Mouse (Mus musculus) Patski (cell line): Measurements from ENCODE around the gene Sec11a. TPM values are rescaled to one million over a fixed set of nuclear protein-coding genes. Genes with fewer than 3 reads are reported as not detected.
A peak's percentile ranks its signal among the peaks of the same experiment; 100 is the strongest.

Source experiments
- ATAC-seq: fragments of 100-300 bp; one replicate; pipeline ENCODE4 v1.8.0; 2021
- CTCF ChIA-PET: fragments of 350-600 bp; sonication (Branson Sonifier 250); formaldehyde crosslinking; loops from one replicate; lab custom pipeline; 2022; ENCODE audit warnings: inconsistent platforms; lab: Charles Lee
- POLR2A ChIA-PET: fragments of 350-600 bp; sonication (Branson Sonifier 250); formaldehyde crosslinking; loops from one replicate; lab custom pipeline; 2022; ENCODE audit warnings: antibody characterized with exemption, inconsistent platforms; lab: Charles Lee
- DNase-seq: peaks from one replicate; pipeline ENCODE4 v3.0.0-alpha.2; 2011; ENCODE audit warnings: low read depth, low spot score
- H3K27me3 ChIP-seq: fragments of 371-371 bp; one replicate; pipeline ENCODE4 v1.5.1; 2021
- CTCF ChIP-seq: fragments of 100-300 bp; IDR thresholded peaks from one replicate; pipeline ENCODE4 v1.5.1; 2021
- in situ Hi-C: fragments of 300-500 bp; cut with MboI; formaldehyde crosslinking; loops from 3 replicates; pipeline ENCODE4 v1.11.1; 2018; ENCODE audit warnings: low pct_unique_long_range_greater_than_20kb, mixed read lengths
- polyA plus RNA-seq: library from polyadenylated mRNA; unstranded; gene quantifications from one replicate; pipeline ENCODE4 v1.2.3, GENCODE M21; 2021

Gene Sec11a
- polyA plus RNA-seq = 169 TPM

DNA sequence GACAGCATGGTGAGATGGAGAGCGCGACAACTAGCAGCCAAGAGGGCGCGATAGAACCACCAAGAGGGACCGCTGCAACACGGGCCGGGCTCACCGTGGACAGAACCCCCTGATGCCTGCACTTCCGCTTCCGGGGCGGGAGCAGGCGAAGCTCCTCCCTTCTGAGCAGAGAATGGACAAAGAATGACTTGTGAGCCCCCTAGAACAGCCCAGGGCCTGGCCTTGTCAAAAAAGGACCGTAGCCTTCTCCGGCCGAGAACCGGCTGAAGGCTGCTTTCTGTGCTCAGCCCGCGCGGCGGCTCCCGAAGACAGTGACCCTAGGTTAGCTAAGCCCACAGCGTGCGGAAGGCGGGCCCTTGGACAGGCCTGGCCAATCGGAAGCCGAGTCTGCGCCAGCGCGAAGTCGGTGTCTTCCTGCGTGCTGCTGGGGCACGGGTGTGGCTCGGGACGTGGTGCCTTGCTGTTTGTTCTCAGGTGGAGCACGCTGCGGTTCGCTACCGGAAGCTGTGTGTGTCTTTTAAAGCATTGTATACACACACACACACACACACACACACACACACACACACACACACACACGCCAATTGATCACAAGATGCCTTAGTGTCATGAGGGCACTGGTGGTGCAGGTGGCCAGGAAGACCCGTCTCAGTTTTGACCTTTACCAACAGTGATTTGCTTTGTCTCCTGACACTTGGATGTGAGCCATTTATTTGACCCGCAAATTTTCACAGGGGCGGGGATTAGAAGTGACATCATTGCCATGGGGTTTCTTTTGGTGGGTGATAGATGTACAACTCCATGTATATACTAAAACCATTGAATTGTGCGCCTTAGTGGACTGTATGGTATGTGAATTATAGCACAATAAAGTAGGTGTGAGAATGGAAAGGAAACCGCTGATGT, at the start of gene Sec11a:
TSS of gene Sec11a (minus strand) at position 336 of the 906 bp plus-strand sequence.
- DNase-seq (peak; percentile 59), ATAC-seq (peak; percentile 94)
- no peaks in the 10 kb centered on the region for H3K27me3 ChIP-seq
- no peak for TF ChIP-seq CTCF
- ChIA-PET POLR2A (interaction anchor here (0.7 kb wide), 1 partner anchor 396 kb away, joined by 3 read pairs; no protein-coding TSS in a partner anchor), CTCF (interaction anchor here (1.1 to 1.3 kb wide), 2 partner anchors 12 to 35 kb away, joined by 3 to 4 read pairs; no protein-coding TSS in a partner anchor)
- in situ Hi-C loops = no loop called here

DNA sequence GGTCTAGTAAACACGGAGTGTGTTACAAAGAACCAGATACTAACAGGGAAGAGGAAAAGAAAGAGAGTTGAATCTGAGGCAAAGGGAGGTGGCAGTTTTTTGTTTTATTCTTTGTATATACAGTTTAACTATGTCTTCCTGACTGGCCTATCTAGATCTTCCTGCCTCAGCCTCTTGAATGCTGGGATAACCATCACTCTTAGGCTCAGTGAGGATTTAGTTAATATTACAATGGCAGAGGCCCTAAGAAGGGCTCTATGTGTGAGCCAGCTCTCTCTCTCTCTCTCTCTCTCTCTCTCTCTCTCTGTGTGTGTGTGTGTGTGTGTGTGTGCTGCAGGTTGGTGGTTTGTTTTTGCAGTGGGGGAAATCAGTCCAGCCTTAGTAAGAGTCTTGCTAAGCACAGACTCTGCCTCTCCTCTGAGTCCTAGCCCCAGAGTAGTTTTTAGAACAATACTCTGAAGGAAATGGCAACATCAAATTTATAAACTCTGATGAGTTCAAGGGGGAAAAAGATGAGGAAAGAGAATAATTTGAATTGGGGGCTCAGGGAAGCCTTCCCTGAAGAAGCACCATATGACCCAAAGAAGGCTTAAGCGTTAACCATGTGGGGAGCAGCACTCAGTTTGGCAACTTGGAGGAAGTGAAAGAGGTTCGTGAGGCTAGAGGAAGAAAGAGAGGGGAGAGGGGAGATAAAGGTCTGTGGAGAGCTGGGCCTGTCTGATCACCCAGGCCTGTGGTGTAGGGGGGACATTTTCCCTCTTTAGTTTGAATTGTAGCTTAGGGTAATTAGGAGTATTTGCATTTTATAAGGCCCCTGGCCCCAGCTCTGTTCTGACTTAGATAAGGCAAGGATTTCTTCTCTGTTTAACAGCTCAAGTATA, 47.9 kb upstream of the Sec11a start:
- ATAC-seq (no peak), DNase-seq (no peak)
- no peaks in the 10 kb centered on the region for H3K27me3 ChIP-seq
- in situ Hi-C loops = no loop called here
- ChIA-PET POLR2A (interaction anchor here (0.6 to 0.7 kb wide), 4 partner anchors 35 to 293 kb away, joined by 4 to 7 read pairs (median 4); no protein-coding TSS in a partner anchor), CTCF (interaction anchor here (2.0 kb wide), 1 partner anchor 14 kb away, joined by 7 read pairs; no protein-coding TSS in a partner anchor)
- no peak for TF ChIP-seq CTCF

DNA sequence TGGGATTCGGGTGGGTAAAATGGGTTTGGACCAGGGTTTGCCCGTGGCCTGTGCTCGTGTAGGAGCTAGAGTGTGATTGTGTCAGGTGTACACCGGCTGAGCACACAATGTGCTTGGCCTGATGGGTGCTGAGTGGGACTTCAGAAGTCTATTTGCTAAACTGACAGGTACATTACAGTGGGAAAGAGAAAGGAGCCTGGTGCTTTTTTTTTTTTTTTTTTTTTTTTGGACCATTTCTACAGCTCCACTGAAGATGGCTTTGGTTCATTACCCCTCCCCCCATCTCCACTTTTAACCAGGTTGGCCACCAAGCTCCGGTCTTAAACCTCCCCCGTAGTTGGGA, 47.1 kb upstream of the Sec11a start:
- no peak for DNase-seq
- no peak for ATAC-seq
- no peaks in the 10 kb centered on the region for H3K27me3 ChIP-seq
- ChIA-PET POLR2A (interaction anchor here (0.6 to 1.0 kb wide), 5 partner anchors 9 to 292 kb away, joined by 3 to 7 read pairs (median 4); no protein-coding TSS in a partner anchor), CTCF (no interaction called here)
- no peak for TF ChIP-seq CTCF
- in situ Hi-C loops = no loop called here

DNA sequence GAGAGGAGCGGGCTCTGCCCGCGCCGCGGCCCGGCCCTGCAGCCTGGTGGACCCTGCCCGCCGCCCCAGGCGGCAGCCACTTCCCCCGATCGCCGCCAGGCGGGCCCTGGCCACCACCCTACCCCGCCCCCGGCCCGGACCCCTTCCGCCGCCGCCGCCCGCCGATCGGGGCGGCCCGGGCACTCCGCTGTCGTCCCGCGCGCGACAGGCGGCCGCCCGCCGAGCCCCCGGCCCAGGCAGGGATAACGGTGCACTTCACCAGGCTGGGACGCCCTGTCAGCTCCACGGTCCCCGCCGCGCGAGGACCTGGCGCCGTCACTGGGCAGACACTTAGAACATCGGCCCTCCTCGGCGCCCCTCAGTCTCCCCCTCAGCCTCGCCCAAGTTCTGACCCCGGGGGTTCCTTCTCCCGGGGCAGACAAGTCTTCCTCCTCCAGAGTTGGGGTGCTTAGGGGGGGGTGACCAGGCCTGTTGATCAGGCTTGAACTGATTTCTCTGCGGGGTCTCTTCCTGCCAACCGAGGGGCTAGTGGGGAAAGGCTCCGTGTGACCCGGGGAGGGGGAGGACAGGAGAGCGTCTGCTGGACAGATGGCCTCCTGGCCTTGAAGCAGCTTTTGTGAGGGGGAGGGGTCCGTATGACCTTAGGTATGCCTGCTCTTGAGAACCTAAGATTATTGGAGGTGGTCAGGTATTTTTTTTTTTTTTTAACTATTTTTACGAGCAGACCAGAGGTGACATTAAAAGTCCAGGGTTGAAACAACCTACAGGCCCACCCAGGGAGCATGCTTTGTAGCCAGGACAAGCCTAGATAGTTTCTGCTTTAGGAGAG, 46.5 kb upstream of the Sec11a start:
- TF ChIP-seq CTCF = peak; percentile 73
- no peaks in the 10 kb centered on the region for H3K27me3 ChIP-seq
- in situ Hi-C loops = no loop called here
- CTCF ChIA-PET = no interaction called here
- no peak for DNase-seq
- peak; percentile 73 for ATAC-seq
- POLR2A ChIA-PET = interaction anchor here (0.7 to 2.0 kb wide), 5 partner anchors 8 to 41 kb away, joined by 3 to 5 read pairs (median 3); no protein-coding TSS in a partner anchor

DNA sequence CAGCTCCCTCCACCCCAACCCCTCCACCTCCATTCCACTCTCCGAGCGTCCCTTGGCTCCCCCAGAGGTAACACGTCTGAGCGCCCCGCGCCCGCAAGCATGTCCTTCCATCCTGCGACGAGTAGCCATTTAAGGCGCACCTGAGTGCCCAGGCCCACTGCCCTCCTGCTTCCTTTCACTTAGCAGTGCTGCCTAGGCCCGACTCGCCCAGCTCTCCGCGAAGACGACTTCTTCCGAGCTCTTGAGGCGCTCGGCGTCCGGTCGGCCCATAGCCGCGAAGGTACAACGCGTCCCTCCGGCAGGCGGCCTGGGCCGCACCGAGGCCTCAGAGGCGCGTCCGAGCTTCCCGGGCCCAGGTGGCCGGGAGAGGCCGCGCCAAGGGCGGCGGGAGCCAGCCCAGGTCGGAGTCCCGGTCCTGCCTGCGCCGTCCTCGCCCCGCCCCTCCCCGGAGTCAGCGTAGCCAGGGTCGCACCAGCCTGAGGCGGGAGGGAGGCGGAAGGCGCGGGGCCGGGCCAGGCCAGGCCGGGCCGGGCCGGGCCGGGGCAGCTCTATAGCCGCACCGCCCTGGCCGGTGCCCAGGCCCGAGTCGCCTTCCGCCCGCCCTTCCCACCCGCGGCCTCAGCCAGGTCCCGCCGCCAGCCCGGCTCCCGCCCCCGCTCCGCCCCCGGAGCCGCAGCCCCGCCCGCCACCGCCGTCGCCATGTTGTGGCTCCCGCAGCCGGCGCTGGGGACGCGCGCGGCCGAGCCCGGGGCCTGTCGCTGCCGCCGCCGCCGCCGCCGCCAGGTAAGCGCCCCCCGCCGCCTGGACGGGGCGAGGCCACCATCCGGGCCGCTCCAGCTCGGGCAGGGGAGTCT, 45.6 kb upstream of the Sec11a start, which contains the start of gene Zfp592:
TSS of gene Zfp592 (plus strand) at position 702 of the 854 bp plus-strand sequence.
- ATAC-seq (peak; percentile 80), DNase-seq (no peak)

DNA sequence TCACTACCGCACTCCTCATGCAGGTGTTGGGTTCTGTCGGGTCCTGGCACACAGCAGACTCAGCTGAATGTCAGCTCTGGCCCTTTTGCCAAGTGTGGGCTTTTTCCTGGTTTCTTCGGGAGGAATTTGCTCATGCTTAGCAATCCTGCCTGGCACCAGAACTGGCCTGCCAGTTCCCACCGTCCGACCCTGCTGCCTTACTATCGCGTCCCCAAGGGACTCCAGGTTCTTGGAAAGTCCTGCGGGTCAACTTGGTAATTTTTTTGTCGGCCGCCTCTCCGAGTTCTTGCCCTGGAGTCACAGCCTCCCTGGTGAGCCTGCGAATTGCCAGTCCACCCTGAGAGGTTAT, 45.0 kb upstream of the Sec11a start:
- TF ChIP-seq CTCF = no peak
- ATAC-seq (peak; percentile 4), DNase-seq (no peak)

More for the DNA sequence above, 45.6 kb upstream of the Sec11a start, which contains the start of gene Zfp592:
- no peaks in the 10 kb centered on the region for H3K27me3 ChIP-seq
- no peak for TF ChIP-seq CTCF
- ChIA-PET POLR2A (interaction anchor here (0.8 to 2.0 kb wide), 2 partner anchors 9 to 36 kb away, joined by 3 to 5 read pairs; no protein-coding TSS in a partner anchor), CTCF (interaction anchor here (0.9 to 1.5 kb wide), 3 partner anchors 17 to 128 kb away, joined by 3 read pairs; no protein-coding TSS in a partner anchor)
- in situ Hi-C loops = no loop called here

DNA sequence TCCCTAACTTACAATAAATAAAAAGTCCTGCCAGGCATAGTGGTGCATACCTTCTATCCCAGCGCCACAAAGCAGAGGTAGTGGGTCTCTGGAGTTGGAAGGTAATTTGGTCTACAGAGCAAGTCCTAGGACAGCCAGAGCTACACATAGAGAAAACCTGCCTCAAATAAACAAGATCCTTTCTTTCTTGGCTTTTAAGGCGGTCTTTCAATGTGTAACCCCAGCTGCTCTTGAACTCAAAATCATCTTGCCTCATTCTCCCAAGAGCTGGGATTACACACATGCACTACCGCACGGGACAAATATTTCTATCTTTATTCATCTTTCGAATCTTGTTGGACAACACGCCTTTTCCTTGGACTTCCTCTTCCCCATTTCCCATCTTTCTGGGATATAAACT, 44.5 kb upstream of the Sec11a start:
- no peak for TF ChIP-seq CTCF
- ChIA-PET CTCF (interaction anchor here (0.9 to 1.5 kb wide), 4 partner anchors 16 to 130 kb away, joined by 3 read pairs; no protein-coding TSS in a partner anchor), POLR2A (interaction anchor here (0.6 to 2.0 kb wide), 2 partner anchors 10 to 26 kb away, joined by 4 to 5 read pairs; no protein-coding TSS in a partner anchor)
- in situ Hi-C loops = no loop called here
- H3K27me3 ChIP-seq = no peaks in the 10 kb centered on the region
- ATAC-seq (no peak), DNase-seq (no peak)

More for the DNA sequence above, 45.0 kb upstream of the Sec11a start:
- POLR2A ChIA-PET = interaction anchor here (0.8 to 2.0 kb wide), 2 partner anchors 10 to 36 kb away, joined by 3 to 5 read pairs; no protein-coding TSS in a partner anchor
- H3K27me3 ChIP-seq = no peaks in the 10 kb centered on the region
- in situ Hi-C loops = no loop called here
- CTCF ChIA-PET = interaction anchor here (0.9 to 1.5 kb wide), 3 partner anchors 17 to 129 kb away, joined by 3 read pairs; no protein-coding TSS in a partner anchor

DNA sequence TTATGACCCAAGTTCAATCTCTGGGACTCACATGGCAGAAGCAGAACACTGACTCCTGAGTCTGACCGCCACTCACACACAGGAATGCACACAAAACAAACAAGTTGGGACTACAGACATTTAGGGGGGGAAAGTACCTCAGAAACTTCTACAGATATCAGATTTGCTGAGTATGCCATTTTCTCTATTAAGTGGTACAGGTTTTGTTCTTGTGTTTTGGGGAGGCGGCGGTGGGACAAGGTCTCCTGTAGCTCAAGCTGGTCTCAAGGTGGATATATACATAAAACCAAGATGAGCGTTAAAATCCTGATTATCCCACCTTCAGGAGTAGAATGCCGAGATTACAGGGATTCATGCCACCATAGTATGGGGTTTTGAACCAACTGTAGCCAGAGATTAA, 44.0 kb upstream of the Sec11a start:
- ChIA-PET POLR2A (interaction anchor here (0.6 kb wide), 1 partner anchor 25 kb away, joined by 4 read pairs; no protein-coding TSS in a partner anchor), CTCF (interaction anchor here (1.3 to 1.5 kb wide), 3 partner anchors 16 to 130 kb away, joined by 3 read pairs; no protein-coding TSS in a partner anchor)
- TF ChIP-seq CTCF = no peak
- no peak for DNase-seq
- no peaks in the 10 kb centered on the region for H3K27me3 ChIP-seq
- in situ Hi-C loops = no loop called here
- no peak for ATAC-seq
